Mouse (Mus musculus) embryonic facial prominence, embryonic 13.5 days (tissue): ENCODE measurements around the gene Rps6kb2. TPM values are rescaled to one million over a fixed set of nuclear protein-coding genes. Genes with fewer than 3 reads are reported as not detected.
A peak's percentile ranks its signal among the peaks of the same experiment; 100 is the strongest.

Source experiments
- ATAC-seq: fragments of 200-750 bp; cut with Nextera tagmentation; 2 replicates; pipeline ENCODE4 v1.8.0; 2017; ENCODE audit warnings: low read depth; ENCODE audit not compliant: insufficient number of reproducible peaks, insufficient read depth, low FRiP score, low TSS enrichment
- H3K27ac ChIP-seq: fragments of 300-500 bp; sonication (generic); 2 replicates; pipeline ENCODE4 v1.5.1; 2015; ENCODE audit warnings: moderate library complexity, mild to moderate bottlenecking, inconsistent platforms
- H3K27me3 ChIP-seq: fragments of 300-500 bp; sonication (generic); 2 replicates; pipeline ENCODE4 v1.6.1; 2015; ENCODE audit warnings: mild to moderate bottlenecking, inconsistent platforms
- H3K36me3 ChIP-seq: fragments of 300-500 bp; sonication (generic); 2 replicates; pipeline ENCODE4 v1.6.1; 2015; ENCODE audit warnings: mild to moderate bottlenecking, inconsistent platforms
- H3K4me1 ChIP-seq: fragments of 300-500 bp; sonication (generic); 2 replicates; pipeline ENCODE4 v1.6.1; 2015; ENCODE audit warnings: inconsistent platforms
- H3K4me2 ChIP-seq: fragments of 300-500 bp; sonication (generic); 2 replicates; pipeline ENCODE4 v1.6.1; 2015; ENCODE audit warnings: moderate library complexity, mild to moderate bottlenecking, inconsistent platforms
- H3K4me3 ChIP-seq: fragments of 300-500 bp; sonication (generic); 2 replicates; pipeline ENCODE4 v1.5.1; 2015; ENCODE audit warnings: mild to moderate bottlenecking, inconsistent platforms
- H3K9ac ChIP-seq: fragments of 300-500 bp; sonication (generic); 2 replicates; pipeline ENCODE4 v1.6.1; 2015; ENCODE audit warnings: mild to moderate bottlenecking, inconsistent platforms
- H3K9me3 ChIP-seq: fragments of 300-500 bp; sonication (generic); 2 replicates; pipeline ENCODE4 v1.6.1; 2016; ENCODE audit warnings: inconsistent platforms
- WGBS: fragments of 180-500 bp; shearing (Covaris S2); methylation state at CpG from one replicate; pipeline ENCODE4 v1.1.7; 2015; ENCODE audit warnings: mixed read lengths; 5-methylcytosine and 5-hydroxymethylcytosine counted together
- polyA plus RNA-seq: library from polyadenylated mRNA; unstranded; fragments of >200 nt; fragmentation: Nextera tagmentation; extraction: Ambion mirVana; gene quantifications from 2 replicates; pipeline ENCODE4 v1.2.1, GENCODE M21; 2015

Rps6kb2 gene
- polyA plus RNA-seq, 1 experiment from 2014 or later, result 69.6 TPM

DNA sequence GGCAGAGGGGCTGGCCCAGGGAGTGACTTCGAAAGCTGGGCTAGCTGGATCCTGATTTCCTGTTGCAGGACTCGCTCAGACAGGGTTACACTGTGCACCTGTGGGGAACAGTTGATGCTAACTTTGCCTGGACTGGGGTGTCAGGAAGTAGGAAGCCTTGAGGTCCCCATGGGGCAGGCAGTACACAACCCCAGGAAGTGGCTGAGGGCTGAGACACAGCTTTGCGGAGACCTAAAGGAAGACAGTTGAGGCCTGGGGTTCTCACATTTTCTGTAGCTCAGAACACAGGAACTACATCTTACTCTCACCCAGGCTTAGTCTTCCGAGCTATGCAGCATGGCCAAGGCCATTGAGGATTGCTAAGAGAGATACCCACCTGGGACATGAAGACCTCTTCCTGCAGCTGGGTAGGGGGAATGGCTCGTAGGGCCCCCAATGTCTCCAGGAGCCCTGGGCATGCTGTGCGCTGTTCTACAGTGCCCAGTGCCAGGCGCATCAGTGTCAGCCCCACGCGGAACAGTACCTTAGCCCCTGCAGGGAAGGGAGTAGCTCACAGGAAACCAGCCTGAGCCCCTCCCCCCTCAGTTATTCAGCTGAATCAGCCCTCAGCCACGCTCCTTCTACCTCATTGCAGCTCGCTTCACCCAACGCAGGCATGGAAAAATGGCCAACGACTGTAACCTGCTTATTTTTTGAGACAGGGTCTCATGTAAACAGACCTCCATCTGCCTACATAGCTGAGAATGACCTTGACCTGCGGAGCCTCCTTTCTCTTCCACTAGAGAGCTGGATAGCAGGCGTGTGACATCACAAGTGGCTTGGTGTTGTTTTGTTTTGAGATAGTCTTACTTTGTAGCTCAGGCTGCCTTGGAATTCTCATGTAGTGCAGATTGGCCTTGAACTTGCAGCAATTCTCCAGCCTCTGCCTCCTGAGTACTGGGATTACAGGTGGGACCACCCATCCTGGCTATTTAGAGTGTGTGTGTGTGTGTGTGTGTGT is 22.1 kb upstream of the Rps6kb2 start:
- Histone ChIP-seq H3K4me2 (no peak overlapping the region), H3K27ac (0 out of 2 replicates have a peak overlapping the region, but pooled peaks have one; percentile 28), H3K27me3 (no peaks in the 10 kb centered on the region), H3K36me3 (no peaks in the 10 kb centered on the region), H3K4me1 (peaks cover 14% of the 10 kb centered on the region; the same call in 1 of the 2 replicates), H3K4me3 (no peak overlapping the region), H3K9me3 (no peaks in the 10 kb centered on the region), H3K9ac (peak overlapping the region; percentile 44; the same call in 1 of the 2 replicates)
- no peak for ATAC-seq
- WGBS, result 50% methylated on average over 15 of the region's 15 CpGs

- no peak overlapping the region for H3K4me2 ChIP-seq
- ATAC-seq, result no peak
- 64% methylated on average over 2 of the region's 2 CpGs for WGBS
Measured at GRCm38 (mm10) chr19:4183689-4184088, 20.5 kb upstream of the Rps6kb2 start.

DNA sequence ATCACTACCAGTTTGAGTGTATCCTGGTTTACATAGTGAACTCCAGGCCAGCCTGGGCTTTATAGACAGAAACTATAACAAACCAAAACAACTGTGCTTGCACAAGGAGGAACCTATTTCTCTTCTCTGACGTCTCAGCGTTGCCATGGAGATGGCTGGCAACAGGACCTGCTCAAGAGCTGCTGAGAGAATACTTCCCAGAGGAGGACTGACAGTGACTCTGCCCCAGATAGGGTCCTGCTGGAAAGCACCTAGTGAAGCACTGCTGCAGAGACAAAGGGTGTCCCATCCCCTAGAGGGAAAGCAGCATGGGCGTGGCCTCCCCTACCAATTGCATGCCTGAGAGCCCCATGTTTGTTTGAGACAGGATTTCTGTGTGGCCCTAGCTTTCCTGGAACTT is 18.7 kb upstream of the Rps6kb2 start:
- Histone ChIP-seq H3K9ac (peak overlapping the region; percentile 32; the same call in 1 of the 2 replicates), H3K27me3 (no peaks in the 10 kb centered on the region), H3K4me1 (peaks cover 14% of the 10 kb centered on the region; the same call in 1 of the 2 replicates), H3K36me3 (no peaks in the 10 kb centered on the region), H3K27ac (no peak overlapping the region), H3K9me3 (no peaks in the 10 kb centered on the region), H3K4me2 (no peak overlapping the region), H3K4me3 (no peak overlapping the region)
- no peak for ATAC-seq
- WGBS, result 35% methylated on average over 3 of the region's 3 CpGs

More at GRCm38 (mm10) chr19:4183689-4184088, 20.5 kb upstream of the Rps6kb2 start:
- Histone ChIP-seq H3K4me3 (no peak overlapping the region), H3K27me3 (no peaks in the 10 kb centered on the region), H3K9me3 (no peaks in the 10 kb centered on the region), H3K36me3 (no peaks in the 10 kb centered on the region), H3K27ac (no peak overlapping the region), H3K9ac (no peak overlapping the region), H3K4me1 (peaks cover 14% of the 10 kb centered on the region; the same call in 1 of the 2 replicates)

DNA sequence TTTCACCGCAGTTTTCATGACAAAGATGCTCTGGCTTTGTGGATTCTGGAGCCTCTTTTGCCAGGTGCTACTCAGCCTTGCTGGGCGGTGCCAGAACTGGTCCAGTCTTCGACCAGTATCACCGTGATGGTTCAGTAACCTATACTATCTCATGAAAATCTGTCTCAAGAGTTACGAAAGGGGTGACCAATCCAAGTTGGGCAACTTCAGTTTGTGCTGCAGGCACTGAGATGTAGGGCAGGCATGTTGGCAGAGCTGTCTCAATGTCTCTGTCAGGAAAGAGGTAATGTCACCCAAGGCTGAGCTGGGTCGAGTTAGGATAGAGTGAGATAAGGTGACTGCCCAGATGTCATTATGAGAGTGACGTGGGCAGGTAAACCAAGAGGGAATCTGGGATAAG is 17.3 kb upstream of the Rps6kb2 start:
- Histone ChIP-seq H3K36me3 (no peaks in the 10 kb centered on the region), H3K27ac (no peak overlapping the region), H3K9ac (no peak overlapping the region), H3K27me3 (no peaks in the 10 kb centered on the region), H3K4me2 (no peak overlapping the region), H3K4me1 (peaks cover 17% of the 10 kb centered on the region), H3K9me3 (no peaks in the 10 kb centered on the region), H3K4me3 (no peak overlapping the region)
- whole genome bisulfite sequencing, result 85% methylated on average over 7 of the region's 7 CpGs
- ATAC-seq, result no peak

GRCm38 (mm10) chr19:4175368-4175947 is 12.3 kb upstream of the Rps6kb2 start, which contains the start of gene Carns1:
Gene Carns1 (minus strand): TSS chr19:4175479.
- H3K27ac ChIP-seq, result no peak within 1 kb of the TSS; the same call in 1 of the 2 replicates
- no peaks in the 10 kb centered on the region for H3K36me3 ChIP-seq
- H3K9me3 ChIP-seq, result no peaks in the 10 kb centered on the region
- peak within 1 kb of the TSS; percentile 51 for H3K4me2 ChIP-seq
- WGBS, result 4% methylated on average over 11 of the region's 11 CpGs
- H3K4me1 ChIP-seq, result peaks cover 24% of the 10 kb centered on the region
- peak; percentile 38 for ATAC-seq
- no peaks in the 10 kb centered on the region for H3K27me3 ChIP-seq
- peak within 1 kb of the TSS; percentile 25 for H3K4me3 ChIP-seq
- H3K9ac ChIP-seq, result peak within 1 kb of the TSS; percentile 58

GRCm38 (mm10) chr19:4172925-4173324 is 9.8 kb upstream of the Rps6kb2 start:
- H3K27me3 ChIP-seq, result no peaks in the 10 kb centered on the region
- no peak overlapping the region for H3K4me2 ChIP-seq
- no peaks in the 10 kb centered on the region for H3K36me3 ChIP-seq
- H3K27ac ChIP-seq, result no peak overlapping the region
- no peak overlapping the region for H3K4me3 ChIP-seq
- H3K9me3 ChIP-seq, result no peaks in the 10 kb centered on the region
- no peak for ATAC-seq
- H3K4me1 ChIP-seq, result peaks cover 33% of the 10 kb centered on the region
- peak overlapping the region; percentile 40 for H3K9ac ChIP-seq
- WGBS, result 54% methylated on average over 11 of the region's 11 CpGs

GRCm38 (mm10) chr19:4171393-4172290 is 8.5 kb upstream of the Rps6kb2 start:
- no peaks in the 10 kb centered on the region for H3K36me3 ChIP-seq
- WGBS, result 54% methylated on average over 13 of the region's 13 CpGs
- no peak overlapping the region for H3K4me3 ChIP-seq
- H3K9ac ChIP-seq, result peak overlapping the region; percentile 46
- H3K27ac ChIP-seq, result peak overlapping the region; percentile 55; the same call in 1 of the 2 replicates
- no peak for ATAC-seq
- H3K27me3 ChIP-seq, result no peaks in the 10 kb centered on the region
- H3K4me1 ChIP-seq, result peaks cover 33% of the 10 kb centered on the region
- H3K4me2 ChIP-seq, result 0 out of 2 replicates have a peak overlapping the region, but pooled peaks have one; percentile 1
- no peaks in the 10 kb centered on the region for H3K9me3 ChIP-seq

DNA sequence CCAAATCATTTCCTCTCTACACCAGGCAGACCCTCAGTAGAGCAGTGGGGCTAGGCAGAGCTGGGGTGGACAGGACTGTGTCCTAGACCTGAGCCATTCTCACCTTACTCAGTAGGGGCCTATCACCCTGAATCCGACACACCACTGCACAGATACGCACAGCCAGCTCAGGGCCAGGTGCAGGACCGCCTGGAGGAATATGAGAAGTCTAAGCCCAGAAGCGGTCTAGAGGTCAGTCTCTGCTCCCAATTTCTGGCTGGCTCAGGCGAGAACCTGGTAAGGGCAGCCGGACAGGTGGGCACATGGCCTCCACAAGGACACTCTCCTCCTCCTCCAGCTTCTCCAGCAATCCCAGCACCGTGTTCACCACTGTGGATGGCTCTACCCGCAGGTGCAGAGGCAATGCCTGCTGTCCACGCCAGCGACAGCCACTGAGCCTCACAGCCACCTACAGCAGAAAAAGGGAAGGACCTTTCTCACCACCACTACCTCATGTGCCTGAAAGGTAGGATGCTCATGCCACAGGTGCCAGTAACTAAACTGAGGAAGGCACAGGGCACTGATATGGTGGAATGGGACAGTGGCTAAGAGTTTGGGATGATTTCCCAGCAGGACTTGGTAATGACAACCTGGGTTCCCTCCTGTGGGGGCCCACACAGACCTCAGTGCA is 7.7 kb upstream of the Rps6kb2 start:
- Histone ChIP-seq H3K4me3 (no peak overlapping the region), H3K27ac (peak overlapping the region; percentile 55; the same call in 1 of the 2 replicates), H3K4me1 (peaks cover 31% of the 10 kb centered on the region), H3K9ac (peak overlapping the region; percentile 81), H3K27me3 (no peaks in the 10 kb centered on the region), H3K9me3 (no peaks in the 10 kb centered on the region), H3K36me3 (no peaks in the 10 kb centered on the region), H3K4me2 (no peak overlapping the region)
- WGBS, result 82% methylated on average over 10 of the region's 10 CpGs
- no peak for ATAC-seq

GRCm38 (mm10) chr19:4169810-4170209 is 6.7 kb upstream of the Rps6kb2 start:
- Histone ChIP-seq H3K4me3 (peak overlapping the region; percentile 51), H3K9ac (peak overlapping the region; percentile 81), H3K27me3 (no peaks in the 10 kb centered on the region), H3K27ac (peak overlapping the region; percentile 86), H3K4me1 (peaks cover 22% of the 10 kb centered on the region), H3K4me2 (peak overlapping the region; percentile 89), H3K9me3 (no peaks in the 10 kb centered on the region), H3K36me3 (no peaks in the 10 kb centered on the region)
- ATAC-seq, result no peak; the same call in none of the 2 replicates
- 10% methylated on average over 27 of the region's 27 CpGs for WGBS

DNA sequence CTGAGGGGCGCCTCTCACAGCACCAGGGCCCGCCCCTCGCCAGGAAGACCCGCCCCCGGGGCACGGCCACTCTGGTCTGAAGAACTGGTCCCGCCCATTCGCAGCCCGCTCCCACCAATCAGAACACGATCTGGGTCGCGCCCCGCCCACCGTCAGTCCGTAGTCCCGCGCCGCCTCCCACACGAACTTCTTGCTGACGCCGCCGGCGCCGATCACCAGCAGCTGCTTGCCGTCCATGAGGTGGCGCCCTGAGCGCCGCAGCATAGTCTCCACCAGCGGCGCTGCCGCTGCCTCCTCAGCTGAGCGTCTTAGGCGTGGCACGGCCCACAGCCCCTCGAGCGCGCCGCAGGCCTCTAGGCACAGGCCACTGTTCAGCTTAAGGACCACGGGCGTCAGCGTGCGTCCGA is 6.2 kb upstream of the Rps6kb2 start:
- H3K27ac ChIP-seq, result peak overlapping the region; percentile 86
- peak overlapping the region; percentile 81 for H3K9ac ChIP-seq
- H3K4me2 ChIP-seq, result peak overlapping the region; percentile 89
- peak; percentile 92 for ATAC-seq
- H3K9me3 ChIP-seq, result no peaks in the 10 kb centered on the region
- H3K36me3 ChIP-seq, result no peaks in the 10 kb centered on the region
- peak overlapping the region; percentile 51 for H3K4me3 ChIP-seq
- H3K4me1 ChIP-seq, result peaks cover 22% of the 10 kb centered on the region
- H3K27me3 ChIP-seq, result no peaks in the 10 kb centered on the region
- under 1% methylated on average over 43 of the region's 43 CpGs for WGBS
